Mouse (Mus musculus) cerebellum, adult 9-11 months (tissue): ENCODE data around the gene Gbp5.

Experiments used
- DNase-seq: peaks from one replicate; pipeline ENCODE4 v3.0.0; 2022

Gbp5 gene

GRCm38 (mm10) chr3:142542776-142543175 is 49.0 kb downstream of the Gbp5 start:
- DNase-seq, result peak; percentile 8

GRCm38 (mm10) chr3:142546690-142547089 is 52.9 kb downstream of the Gbp5 start:
- DNase-seq, result no peak

- DNase-seq, result no peak
These were observed 56.4 kb downstream of the Gbp5 start for GRCm38 (mm10) chr3:142550052-142550676.

GRCm38 (mm10) chr3:142554601-142555000 is 60.8 kb downstream of the Gbp5 start:
- DNase-seq, result no peak

- no peak for DNase-seq
These were observed 61.8 kb downstream of the Gbp5 start for GRCm38 (mm10) chr3:142555623-142556022.

- DNase-seq, result no peak
These were observed 66.0 kb downstream of the Gbp5 start, which contains the start of gene Gbp3 for GRCm38 (mm10) chr3:142559632-142560228. TSS of gene Gbp3 (plus strand) at chr3:142560026.

GRCm38 (mm10) chr3:142560296-142560948 is 66.6 kb downstream of the Gbp5 start:
- DNase-seq, result peak; percentile 64

GRCm38 (mm10) chr3:142561045-142561646 is 67.4 kb downstream of the Gbp5 start:
- DNase-seq, result no peak

GRCm38 (mm10) chr3:142561666-142562065 is 67.9 kb downstream of the Gbp5 start:
- DNase-seq, result no peak

- DNase-seq, result peak; percentile 34
These were observed 73.7 kb downstream of the Gbp5 start for GRCm38 (mm10) chr3:142567490-142567889.

GRCm38 (mm10) chr3:142570738-142571137 is 77.0 kb downstream of the Gbp5 start:
- DNase-seq, result no peak
